Mouse (Mus musculus) ES-E14 (cell line): ENCODE data around the gene Myo16.

Experiments used
- CHD2 ChIP-seq: IDR thresholded peaks from 2 replicates; pipeline ENCODE4 v1.6.1; 2014; ENCODE audit warnings: mild to moderate bottlenecking, low read depth, low read length, inconsistent platforms
- ZNF384 ChIP-seq: IDR thresholded peaks from 2 replicates; pipeline ENCODE4 v1.6.1; 2012; ENCODE audit warnings: low read depth, low read length, inconsistent platforms

DNA sequence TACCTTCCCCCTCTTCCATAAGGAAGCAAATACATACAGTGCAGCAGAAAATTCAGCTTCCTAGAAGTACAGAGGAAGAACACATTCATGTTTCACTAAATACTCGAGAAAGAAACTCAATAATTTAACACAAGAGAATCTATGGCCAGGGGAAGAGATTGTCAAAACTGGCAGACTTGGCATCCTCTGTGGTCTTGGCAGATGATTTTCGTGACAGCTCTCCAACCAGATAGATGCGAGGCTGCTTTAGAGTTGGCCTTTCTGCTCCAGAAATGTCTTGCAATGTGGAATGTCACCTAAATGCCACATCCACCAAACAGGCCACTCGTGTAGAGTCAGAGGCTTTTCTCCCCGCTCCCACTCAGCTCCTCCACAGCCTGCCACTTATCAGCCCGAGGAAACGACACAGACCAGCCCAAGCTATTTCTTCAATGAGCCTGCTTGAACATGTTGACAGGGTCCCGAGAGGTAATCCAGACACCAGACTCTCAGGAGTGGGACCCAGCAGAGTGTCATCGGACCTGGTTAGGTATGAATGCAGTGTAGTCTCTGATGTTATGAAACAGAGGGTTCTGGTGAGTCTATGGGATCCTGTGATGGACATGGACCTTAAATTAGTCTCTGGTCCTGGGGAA lies 486.6 kb downstream of the Myo16 start:
- TF ChIP-seq CHD2 (no peak), ZNF384 (no peak)
